Mouse (Mus musculus) G1E (cell line): Measurements from ENCODE around the gene Kdelr3.

Source experiments
- CTCF ChIP-seq: IDR thresholded peaks from 2 replicates; pipeline ENCODE4 v1.5.1; 2012; ENCODE audit warnings: low read depth, low read length, inconsistent platforms, mixed read lengths
- POLR2AphosphoS5 ChIP-seq: IDR thresholded peaks from 2 replicates; pipeline ENCODE4 v1.6.1; 2012; ENCODE audit warnings: low read depth, low read length, inconsistent platforms; ENCODE audit not compliant: insufficient replicate concordance

GRCm38 (mm10) chr15:79517710-79518109 lies 1.5 kb downstream of the Kdelr3 start:
- TF ChIP-seq POLR2AphosphoS5 (no peak), CTCF (no peak)
